Mouse (Mus musculus): ENCODE measurements at regions not wholly inside any gene's neighbourhood (a gene's known extent, or its start where the extent isn't known, plus 50 kb on each side); places are given as distances from the start of the nearest gene placed in this dataset.
A peak's percentile ranks its signal among the peaks of the same experiment; 100 is the strongest.

DNA sequence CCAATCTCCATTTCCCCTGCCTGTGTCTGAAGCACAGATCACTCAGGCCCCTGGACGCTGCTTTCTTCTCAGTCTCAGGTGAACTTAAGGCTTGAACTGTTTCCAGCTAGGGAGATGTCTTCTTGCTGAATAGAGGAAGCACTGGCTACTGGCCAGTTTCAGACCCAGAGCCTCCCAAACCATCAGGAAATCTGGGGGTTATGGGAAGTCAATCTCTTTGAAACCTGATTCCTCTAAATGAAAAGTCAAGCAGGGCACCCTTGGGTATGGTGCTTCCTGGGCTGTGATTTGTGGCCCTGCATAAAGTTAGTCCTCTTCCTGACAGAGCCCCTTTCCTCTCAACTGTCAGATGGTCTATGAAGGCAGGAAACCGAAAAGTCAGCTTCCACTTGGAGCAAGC, 208.2 kb downstream of the Sptssa start:
- DNase-seq = no peak

DNA sequence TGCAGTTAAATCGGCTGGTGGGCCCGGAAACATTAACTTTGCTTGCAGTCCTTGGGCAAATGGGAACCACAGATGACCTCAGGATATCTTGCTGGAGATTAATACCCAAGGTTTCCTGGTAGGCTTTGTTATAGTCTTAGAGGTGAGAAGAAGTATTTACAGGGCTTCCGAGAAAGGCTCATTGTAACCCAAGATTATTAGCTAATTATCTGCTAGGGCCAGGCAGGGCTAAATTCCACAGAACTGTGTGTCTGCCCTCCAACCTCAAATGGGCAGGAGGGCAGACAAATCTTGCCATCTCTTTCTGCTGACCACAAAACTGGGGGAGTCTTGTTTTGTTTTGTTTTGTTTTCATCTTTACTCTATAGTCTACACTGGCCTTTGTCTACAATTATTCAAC, 209.0 kb downstream of the Sptssa start:
- DNase-seq = no peak

DNA sequence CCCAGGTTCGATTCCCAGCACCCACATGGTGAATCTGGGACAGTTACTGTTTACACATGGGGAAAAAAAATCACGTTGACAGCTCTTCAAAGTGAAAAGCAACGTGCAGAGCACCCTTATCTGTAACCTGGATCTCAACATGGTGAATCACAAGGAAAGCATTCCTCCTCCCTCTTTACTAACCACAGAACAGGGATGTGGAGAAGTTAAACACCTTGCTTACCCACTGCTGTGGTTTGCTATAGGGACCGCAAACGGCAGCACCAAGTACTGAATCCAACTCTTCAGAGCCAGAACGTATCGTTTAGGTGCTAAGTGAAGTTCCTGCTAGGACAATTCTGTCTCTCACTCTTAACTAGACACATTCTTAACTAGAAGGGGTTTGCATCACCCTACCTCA, 210.0 kb downstream of the Sptssa start:
- no peak for DNase-seq

DNA sequence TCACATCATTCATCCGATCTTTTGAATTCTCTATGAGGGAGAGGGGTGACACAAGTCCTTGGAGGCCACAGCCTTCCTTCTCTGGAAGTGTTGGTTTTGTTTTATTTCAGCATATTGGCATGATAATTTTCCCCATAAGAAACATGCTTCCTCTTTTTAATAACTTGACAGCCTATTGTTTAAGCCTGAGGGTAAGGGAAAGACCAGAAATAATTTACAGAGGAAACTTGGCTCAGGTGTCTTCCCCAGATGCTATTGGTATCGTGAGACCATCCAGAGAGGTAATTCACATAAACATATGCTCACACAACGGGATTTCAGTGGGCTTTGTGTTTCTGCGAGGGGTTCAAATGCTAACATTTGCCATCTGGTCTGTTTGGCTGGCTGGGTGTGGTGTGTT, 212.0 kb downstream of the Sptssa start:
- no peak for DNase-seq

DNA sequence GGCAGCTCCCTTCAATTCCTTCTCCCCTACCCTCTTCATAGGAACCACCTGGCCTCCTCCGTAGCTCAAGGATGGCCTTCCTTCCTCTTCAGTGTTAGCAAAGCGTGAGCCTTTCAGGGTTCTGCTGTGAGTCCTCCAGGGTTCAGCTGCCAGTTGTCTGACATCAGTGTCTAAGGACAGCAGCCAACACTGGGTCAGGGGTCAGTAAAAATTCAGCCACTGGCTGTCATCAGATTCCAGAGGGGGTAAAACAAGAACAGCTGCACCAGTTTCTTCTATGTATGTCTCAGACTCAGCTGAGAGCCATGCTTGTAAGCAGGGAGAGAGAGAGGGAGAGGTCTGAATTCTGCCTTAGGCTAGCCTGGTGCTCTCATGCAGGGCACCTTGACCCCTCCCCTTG, 213.1 kb downstream of the Sptssa start:
- DNase-seq = no peak

DNA sequence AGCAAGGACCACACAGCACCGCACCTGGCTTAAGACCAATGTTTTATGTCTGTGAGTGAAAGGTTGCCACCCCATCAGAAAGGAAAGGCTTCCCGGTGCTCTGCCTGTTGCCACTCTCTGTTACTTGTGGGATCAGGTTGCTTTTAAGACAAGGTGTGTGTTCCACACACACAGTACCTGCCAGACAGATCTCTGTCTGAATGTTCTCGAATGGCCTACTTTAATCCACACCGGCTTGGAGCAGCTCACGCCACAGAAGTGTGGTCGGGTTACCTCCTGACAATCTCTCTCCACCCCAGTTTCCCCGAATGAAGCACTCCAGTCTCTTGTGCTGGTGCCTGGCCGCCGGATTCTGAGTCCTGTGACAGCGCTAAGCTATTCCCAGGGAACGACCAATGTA, 214.0 kb downstream of the Sptssa start:
- no peak for DNase-seq

DNA sequence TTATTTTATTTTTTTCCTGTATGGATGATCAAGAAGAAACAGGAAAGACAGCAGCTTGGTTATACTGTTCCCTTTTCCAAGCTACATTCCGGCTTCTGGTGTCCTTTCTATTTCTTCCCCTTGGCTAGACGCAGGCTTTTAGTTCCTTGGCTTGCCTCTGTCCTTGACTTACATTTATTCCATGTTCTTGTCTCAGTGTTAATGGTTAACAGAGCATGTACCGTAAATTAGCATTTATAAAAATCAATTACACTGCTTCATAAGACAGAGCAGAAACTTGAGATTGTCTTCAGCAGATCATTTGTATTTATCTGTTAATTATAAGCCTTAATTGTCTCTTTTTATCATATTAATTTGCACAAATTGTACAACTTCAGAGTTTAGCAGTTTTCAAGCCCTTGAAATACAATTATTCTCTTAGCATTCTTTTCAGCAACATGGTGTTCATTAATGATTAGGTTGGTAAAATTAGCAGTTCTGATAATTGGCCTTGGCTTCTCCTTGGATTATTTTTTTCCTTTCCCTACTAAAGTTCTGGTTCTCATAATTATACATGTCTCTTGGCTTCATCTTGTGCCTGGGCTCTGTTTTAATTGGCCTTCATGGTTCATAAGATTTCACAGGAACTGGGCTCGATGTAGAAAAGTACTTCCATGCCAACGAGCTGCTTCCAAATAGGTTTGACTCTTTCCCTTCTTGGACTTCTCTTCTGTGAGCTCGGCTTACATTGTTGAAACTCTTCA, 215.4 kb downstream of the Sptssa start:
- DNase-seq = no peak

DNA sequence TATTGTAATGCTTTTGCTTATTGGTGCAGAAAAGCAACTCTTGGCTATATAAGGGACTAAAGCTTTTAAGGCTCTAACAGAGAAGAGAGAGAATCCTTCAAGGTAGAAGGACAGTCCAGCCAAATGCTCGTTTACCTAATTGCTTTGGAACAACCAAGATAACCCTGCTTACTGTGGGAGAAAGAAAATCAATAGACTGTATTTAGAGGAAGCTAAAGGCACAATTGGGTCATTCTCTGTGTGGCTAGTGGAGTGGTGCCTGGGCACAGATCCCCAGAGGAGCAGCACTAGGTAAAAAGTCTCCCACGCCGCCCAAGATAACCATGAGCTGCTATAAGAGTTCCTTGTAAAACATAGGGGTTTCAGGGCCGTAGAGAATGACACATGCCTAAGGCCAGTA, 217.6 kb downstream of the Sptssa start:
- DNase-seq = no peak

DNA sequence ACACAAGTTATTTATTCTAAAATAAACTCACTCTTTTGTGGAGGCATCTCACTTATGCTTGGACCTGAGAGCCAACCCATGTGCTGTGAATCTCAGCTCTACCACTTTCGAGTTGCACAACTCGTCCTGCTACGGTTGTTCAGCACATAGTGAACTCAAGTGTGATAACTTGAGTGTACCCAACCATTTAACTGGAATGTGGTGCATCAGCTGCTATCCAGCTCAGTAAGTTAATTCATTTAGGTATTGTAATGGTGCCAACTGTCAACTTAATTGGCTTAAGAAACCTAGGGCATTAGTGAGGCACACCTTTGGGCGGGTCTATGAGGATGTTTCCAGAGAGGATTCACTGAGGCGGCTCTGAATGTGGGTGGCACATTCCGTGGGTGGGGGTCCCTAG, 221.6 kb upstream of the Egln3 start:
- no peak for DNase-seq

DNA sequence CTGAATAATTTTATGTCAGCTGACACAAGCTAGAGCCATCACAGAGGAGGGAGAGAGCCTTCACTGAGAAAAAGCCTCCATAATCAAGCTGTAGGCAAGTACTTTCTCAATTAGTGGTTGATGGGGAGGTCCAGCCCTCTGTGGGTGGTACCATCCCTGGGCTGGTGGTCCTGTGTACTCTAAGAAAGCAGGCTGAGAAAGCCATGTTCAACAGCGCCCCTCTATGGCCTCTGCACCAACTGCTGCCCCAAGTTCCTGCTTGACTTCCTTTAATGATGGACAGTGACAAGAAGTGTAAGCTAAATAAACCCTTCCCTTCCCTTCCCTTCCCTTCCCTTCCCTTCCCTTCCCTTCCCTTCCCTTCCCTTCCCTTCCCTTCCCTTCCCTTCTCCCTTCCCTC, 211.2 kb upstream of the Egln3 start:
- DNase-seq = no peak

DNA sequence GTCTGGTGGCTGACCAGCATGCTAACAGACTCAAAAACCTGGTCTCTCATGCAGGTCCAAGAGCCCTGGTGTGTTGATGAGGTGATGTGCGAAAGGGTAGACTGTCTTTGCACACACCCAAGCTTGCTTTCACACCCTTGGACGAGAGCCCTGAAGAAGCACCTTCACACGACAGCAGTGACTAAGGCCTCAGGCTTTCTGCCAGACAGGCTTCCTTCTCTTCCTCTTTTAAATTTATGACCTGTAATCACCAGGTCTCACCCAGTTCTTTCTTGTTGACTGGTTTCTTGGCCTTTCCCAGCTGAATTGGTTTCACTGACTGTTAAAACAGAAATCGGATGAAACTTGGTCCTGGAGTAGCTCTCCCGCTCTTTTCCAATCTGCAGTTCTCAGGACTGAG, 210.5 kb upstream of the Egln3 start:
- DNase-seq = no peak

DNA sequence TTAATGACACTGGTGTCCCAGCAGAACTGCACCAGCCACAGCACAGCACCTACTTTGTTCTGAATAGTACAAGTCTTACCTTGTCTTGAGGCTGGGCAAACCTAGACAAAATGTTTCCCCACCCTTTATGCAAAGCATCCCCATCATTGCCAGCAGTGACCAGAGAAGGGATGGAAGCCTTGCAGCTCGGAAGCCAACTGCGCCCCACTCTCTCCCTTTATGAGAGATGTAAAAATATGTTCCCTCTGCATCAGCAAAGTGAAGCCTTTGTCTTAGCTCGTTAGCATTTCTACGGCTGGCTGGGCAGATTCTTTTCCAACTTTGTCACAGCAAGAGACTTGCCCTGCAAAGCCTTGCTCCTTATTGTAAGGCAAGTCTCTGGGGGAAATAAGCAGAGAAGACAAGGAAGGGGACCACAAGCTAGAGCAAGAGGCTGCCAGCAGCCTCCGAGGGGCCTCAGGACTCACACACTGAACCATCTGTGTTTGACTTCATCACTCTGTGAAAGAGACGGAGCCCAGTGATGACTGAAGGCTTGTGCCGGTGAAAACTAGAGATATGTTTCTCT, 206.5 kb upstream of the Egln3 start:
- no peak for DNase-seq

DNA sequence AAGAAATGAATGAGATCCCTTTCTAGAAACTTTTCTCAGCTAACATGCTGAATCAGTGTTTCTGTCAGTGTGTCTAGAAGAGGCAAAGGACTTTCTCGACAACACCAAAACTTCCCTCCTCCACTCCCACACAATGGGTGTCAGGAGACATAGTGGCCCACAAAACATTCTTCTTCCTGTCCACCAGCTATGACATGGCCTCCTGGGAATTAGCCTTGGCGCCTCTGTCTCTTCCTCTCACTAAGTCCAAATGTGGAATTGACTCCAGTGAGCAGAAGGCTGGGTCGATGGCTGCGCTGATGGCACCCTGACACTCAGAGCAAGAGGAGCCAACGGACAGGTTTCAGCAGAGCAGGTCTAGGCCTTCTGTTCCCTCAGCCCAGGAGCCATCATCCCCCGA, 205.2 kb upstream of the Egln3 start:
- no peak for DNase-seq

DNA sequence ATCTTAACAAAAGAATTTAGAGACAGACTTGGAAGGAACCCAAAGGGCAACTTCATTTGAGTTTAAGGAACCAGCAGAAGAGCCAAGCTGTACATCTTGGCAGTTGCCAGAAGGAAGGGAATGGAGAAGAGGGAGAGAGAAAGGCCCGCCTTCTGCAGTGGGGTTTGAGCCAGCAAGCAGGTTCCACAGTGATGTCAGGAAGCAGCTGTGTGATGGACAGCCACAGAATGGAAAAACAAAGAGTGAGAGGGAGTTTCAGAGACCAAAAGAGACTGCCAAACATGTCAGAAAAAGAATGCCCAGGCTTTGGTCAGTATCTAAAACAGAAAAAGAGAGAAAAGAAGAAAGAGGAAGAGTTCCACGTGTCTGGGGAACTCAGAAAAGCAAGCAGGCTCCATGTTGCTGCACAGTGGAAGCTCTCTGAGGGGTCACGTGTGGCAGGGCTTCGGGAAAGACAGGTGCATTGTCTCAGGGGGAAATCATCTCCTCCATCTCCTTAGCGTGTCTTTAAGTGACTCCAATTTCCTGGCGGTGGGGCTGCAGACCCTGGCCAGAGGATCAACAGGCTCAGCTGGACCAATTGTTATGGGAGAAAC, 203.7 kb upstream of the Egln3 start:
- no peak for DNase-seq

DNA sequence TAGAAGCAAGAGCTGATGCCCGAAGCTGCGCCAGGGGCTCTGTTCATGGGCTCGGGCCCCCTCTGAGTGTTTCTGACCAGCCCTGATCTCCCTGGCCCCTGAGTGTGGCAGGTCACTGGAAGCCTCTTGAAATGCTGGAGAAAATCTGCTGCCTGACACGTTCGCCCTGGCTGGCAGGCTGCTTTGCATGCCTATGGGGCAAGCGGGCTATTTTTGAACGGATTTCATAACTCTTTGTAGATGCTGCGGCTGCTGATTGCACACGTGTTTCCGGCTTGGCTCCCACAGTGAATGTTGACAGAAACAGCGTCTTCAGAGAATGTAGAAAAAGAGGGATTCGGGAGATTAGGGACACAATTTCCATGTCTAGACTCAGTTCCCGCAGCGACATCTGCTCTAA, 201.4 kb upstream of the Egln3 start:
- DNase-seq = peak in 1 of 2 experiments; percentile 5

DNA sequence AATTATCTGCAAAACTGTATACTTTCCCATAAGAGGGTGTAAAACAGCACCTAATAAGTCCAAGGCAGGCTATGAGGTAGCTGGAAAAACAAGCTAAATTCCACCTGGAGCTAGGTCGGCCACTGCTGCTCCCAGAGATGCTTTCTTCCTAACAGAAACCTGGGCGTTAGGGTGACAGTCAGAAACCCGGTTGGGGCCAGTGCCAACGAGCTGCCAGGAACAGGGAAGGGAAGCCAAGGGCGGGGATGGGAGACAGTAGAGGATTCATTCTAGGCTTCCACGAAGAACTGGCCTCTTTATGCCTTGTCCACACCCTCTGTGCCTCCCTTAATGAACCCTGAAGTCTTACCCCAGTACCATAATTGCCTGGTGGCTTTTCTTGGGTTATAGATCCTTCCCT, 198.9 kb upstream of the Egln3 start:
- DNase-seq = no peak

DNA sequence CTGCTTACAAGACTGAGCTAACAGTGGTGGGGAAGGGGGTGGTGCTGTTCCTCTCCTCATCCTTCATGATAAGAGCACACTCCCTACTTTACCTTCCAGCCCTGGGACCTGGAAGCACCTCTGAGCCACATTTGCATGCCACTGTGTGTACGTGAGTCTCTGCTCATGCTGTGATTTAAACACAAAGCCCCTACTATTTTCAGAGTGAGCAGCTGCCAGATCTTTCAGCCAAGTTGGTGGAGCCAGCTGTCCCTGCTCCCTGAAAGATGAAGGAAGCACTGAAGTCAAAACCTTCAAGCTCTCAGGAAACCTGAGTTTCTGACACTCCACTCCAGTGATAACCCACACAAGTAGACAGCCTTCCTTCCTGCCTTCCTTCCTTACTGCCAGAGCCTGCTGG, 198.0 kb upstream of the Egln3 start:
- no peak for DNase-seq

DNA sequence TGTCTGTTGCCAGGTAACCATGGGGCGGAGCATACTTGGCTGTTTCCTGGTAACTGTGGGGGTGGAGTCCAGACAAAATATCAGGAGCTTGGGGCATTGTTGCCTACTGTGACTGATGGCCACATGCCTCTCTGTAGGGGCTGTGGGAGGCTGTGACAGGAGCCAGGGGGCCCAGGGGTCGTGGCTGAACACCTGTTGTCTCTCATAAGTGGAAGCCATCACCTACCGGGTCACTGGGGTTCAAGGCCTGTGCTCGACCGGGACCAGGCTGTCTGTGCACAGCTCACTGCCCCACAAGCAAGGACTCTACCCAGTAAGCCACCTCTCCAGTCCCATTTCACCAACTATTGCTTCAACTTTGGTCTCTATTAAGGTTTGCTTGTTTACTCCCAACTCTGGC, 196.4 kb upstream of the Egln3 start:
- DNase-seq = no peak

DNA sequence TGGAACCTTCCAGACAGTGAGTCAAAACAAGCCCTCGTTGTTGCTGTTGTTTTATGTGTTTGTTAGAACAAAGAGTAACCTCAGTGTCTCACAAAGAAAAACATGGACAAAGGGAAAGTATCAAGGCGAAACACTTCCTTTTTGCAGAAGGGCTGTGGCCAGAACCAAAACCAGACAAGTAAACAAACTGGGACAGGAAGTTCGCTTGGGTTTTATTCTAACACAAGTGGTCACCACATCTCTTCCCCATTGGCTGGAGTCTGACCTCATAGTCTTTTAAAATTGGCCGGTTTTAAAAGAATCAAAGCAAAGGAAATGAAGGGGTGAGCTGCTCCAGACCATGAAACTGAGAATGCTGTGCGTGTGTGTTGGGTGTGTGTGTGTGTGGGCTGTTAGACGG, 194.4 kb upstream of the Egln3 start:
- DNase-seq = no peak

DNA sequence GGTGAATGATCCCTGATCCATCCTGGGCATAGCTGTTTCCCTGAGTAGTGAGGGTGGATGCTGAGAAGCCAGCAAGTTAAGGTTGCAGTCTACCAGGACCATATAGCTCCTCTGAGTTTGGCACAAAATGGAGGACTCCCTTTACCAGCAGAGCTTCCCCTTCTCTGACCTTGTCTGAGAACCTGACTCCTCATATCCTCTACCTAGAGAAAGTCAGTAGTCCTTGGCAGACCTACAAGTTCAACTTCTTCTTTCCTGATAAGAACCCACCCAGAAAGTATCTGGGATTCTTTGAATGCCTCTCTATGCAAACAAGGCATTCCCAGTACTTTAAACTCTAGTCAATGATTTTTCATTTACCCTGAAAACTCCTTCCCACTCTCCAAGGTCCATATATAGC, 193.3 kb upstream of the Egln3 start:
- DNase-seq = no peak

DNA sequence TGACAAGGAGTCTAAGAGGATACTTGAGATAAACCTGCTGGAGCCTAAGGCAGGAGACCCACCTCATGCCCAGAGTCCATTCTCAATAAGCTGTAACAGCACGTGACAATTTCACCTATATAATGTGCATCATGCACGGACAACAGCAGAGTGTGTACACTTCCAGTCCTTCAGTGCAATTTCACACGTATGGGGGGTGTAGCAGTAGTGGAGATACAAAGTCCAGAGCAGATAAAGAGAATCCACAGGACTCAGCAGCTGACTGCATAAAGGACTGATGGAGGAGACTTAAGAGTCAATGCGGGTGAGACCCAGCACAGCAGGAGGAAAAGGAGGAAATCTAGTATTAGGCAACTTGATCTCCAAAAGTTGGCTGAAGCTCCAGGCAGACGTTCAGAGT, 192.7 kb upstream of the Egln3 start:
- DNase-seq = no peak

DNA sequence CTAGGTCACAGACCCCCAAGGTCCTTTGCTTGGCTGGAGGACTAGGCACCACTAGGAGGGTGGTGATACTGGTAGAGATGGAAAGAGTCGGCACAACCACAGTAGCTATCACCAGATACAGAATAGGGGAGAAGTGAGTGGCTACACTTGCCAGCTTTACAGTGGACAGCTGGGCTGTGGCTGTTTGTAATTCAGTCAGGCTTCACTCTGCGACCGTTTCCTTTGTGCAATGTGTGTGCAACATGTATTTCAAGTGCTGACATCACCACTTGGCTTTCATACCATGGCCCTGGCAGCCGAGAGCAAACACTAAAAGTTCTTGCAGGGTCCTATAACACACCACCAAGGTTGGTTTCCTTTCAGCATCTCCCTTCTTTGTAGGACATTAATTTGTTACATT, 181.7 kb upstream of the Egln3 start:
- DNase-seq = no peak

DNA sequence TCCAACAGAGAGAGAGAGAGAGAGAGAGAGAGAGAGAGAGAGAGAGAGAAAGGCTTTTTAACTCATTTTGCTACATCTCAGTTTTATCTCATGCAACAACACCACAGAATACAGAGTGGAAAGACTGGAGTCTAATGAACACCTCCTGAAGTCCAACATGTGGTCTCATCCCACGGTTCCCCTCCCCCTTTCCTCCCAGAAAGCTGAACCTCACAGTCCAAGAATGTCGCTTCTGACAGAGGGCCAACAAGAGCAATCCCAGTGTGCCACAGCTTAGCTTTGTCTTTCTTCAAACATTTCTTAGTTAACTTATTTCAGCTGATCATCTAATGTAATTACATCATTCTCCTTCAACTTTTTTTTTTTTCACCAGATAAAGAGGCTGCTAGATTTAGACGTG, 180.5 kb upstream of the Egln3 start:
- no peak for DNase-seq

DNA sequence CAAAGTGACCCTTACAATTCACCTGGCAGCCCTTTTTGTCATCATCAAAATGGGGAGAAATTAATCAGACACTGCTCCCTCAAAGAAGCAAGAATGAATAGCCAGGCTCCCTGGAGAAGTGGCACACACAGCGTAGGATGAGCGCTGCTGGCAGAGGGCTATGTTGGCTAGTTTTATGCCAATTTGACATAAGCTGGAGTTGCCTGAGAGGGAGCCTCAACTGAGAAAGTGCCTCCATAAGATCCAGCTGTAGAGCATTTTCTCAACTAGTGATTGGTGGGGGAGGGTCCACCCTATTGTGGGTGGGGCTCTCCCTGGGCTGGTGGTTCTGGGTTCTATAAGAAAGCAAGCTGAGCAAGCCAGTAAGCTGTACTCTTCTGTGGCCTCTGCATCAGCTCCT, 179.3 kb upstream of the Egln3 start:
- no peak for DNase-seq

DNA sequence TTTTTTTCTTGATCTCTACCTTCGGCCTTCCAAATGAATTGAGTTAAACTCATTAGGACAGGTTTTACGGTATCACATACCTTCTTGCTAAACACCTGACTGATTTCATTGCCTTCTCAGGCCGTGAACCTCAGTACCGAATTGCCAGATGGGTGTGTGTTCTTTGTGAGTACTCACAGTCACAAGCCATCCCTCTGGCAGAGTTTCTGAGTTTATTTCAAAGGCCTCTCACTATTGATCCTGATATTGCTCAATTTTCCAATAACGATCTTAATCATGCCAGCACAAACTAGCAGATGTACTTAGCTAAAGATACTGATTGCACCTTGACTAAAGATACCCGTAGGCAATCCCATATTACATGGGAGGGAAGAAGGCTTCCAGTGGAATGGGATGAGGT, 178.4 kb upstream of the Egln3 start:
- no peak for DNase-seq

Data from cerebellum, adult 18-20 months (tissue).